Mouse (Mus musculus) bone marrow, adult 2 months (tissue): Measurements from ENCODE around the gene Psap. TPM values are rescaled to one million over a fixed set of nuclear protein-coding genes. Genes with fewer than 3 reads are reported as not detected.
A peak's percentile ranks its signal among the peaks of the same experiment; 100 is the strongest.

Experiments
- H3K27ac ChIP-seq: fragments of 200-500 bp; 2 replicates; pipeline ENCODE4 v1.5.1; 2012; ENCODE audit warnings: low read depth, mild to moderate bottlenecking, control low read depth, inconsistent platforms, low read length; ENCODE audit not compliant: control insufficient read depth, poor library complexity, insufficient read depth
- H3K4me1 ChIP-seq: fragments of 200-500 bp; 2 replicates; pipeline ENCODE4 v1.6.1; 2011; ENCODE audit warnings: low read length; ENCODE audit not compliant: control insufficient read depth, insufficient read depth
- H3K4me3 ChIP-seq: fragments of 200-500 bp; replicated peaks from 2 replicates; pipeline ENCODE3; 2011; ENCODE audit warnings: mild to moderate bottlenecking, low read depth, low read length, control low read depth; ENCODE audit not compliant: control insufficient read depth
- CTCF ChIP-seq: fragments of 200-500 bp; IDR thresholded peaks from 2 replicates; pipeline ENCODE4 v1.5.1; 2011; ENCODE audit warnings: low read length, control low read depth; ENCODE audit not compliant: control insufficient read depth, insufficient read depth
- POLR2A ChIP-seq: fragments of 200-500 bp; IDR thresholded peaks from 2 replicates; pipeline ENCODE4 v1.6.1; 2011; ENCODE audit warnings: low read depth, mild to moderate bottlenecking, control low read depth, low read length, borderline replicate concordance; ENCODE audit not compliant: control insufficient read depth
- WGBS: fragments of 180-500 bp; shearing (Covaris S2); methylation state at CpG from one replicate; pipeline ENCODE4 v1.1.7; 2018; 5-methylcytosine and 5-hydroxymethylcytosine counted together
- polyA plus RNA-seq: library from polyadenylated mRNA; stranded (reverse); fragments of >200 nt; gene quantifications from 2 replicates; pipeline ENCODE4 v1.2.4, GENCODE M21; 2011; ENCODE audit warnings: low replicate concordance; ENCODE audit not compliant: missing spikeins, insufficient read depth, insufficient read length

Gene Psap
- polyA plus RNA-seq, 1 experiment: 453 TPM

GRCm38 (mm10) chr10:60260557-60261294, 16.7 kb upstream of the Psap start:
- no peak for TF ChIP-seq CTCF
- no peak for TF ChIP-seq POLR2A
- H3K27ac ChIP-seq: peak overlapping the region; percentile 85
- no peak overlapping the region for H3K4me3 ChIP-seq
- H3K4me1 ChIP-seq: peaks cover 13% of the 10 kb centered on the region
- 24% methylated on average over 5 of the region's 5 CpGs for WGBS

DNA sequence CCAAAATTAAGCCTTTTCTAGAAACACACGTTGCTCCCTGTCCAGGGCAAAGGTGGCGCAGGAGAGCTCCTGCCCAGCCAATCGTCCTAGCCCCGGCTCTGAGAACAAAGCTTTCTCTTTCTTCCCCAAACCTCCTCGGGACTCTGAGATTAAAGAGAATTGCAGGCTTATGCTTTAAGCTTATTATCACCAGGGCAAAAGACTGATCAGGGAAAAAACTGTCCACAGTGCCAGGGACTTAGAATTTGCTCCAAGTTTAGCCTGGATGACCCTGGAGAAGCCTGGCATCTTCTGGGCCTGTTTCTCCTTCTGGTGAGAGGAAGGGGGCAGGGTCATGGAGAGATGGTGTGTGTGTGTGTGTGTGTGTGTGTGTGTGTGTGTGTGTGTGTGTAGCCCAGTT, 15.9 kb upstream of the Psap start:
- Histone ChIP-seq H3K27ac (peak overlapping the region; percentile 71), H3K4me3 (no peak overlapping the region), H3K4me1 (peaks cover 13% of the 10 kb centered on the region)
- 43% methylated on average over 5 of the region's 5 CpGs for WGBS
- TF ChIP-seq POLR2A (no peak), CTCF (no peak)

GRCm38 (mm10) chr10:60262386-60262785, 15.0 kb upstream of the Psap start:
- Histone ChIP-seq H3K27ac (peak overlapping the region; percentile 28), H3K4me3 (no peak overlapping the region), H3K4me1 (peaks cover 13% of the 10 kb centered on the region)
- WGBS: 2% methylated on average over 3 of the region's 3 CpGs
- TF ChIP-seq CTCF: no peak
- 0 out of 2 replicates have a peak, but pooled peaks have one; percentile 32 for TF ChIP-seq POLR2A

GRCm38 (mm10) chr10:60263351-60263750, 14.1 kb upstream of the Psap start:
- Histone ChIP-seq H3K27ac (peak overlapping the region; percentile 28), H3K4me1 (peaks cover 14% of the 10 kb centered on the region), H3K4me3 (no peak overlapping the region)
- TF ChIP-seq POLR2A: no peak
- no peak for TF ChIP-seq CTCF
- WGBS: 28% methylated on average over 7 of the region's 7 CpGs

DNA sequence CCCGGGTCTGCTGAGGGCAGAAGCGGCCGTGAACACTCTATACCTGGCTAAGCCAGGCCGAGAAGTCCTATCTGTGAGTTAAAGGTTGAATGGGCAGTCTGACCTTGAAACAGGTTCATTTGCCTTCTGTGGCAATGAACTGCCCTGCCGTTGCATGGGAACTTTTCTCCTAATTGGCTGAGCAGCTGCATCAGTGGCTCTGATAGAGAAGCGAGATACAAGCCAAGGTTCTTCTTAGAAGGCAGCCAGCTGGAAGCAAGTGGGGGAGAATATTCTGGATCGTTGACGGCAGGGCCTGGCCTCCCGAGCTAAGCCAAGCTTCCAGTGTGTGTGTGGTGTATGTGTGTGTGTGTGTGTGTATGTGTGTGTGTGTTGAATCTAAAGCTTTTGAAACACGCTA, 12.2 kb upstream of the Psap start:
- no peak overlapping the region for H3K4me3 ChIP-seq
- no peak for TF ChIP-seq CTCF
- no peak for TF ChIP-seq POLR2A
- no peak overlapping the region for H3K27ac ChIP-seq
- WGBS: 86% methylated on average over 10 of the region's 10 CpGs
- H3K4me1 ChIP-seq: peaks cover 16% of the 10 kb centered on the region

GRCm38 (mm10) chr10:60266842-60267401, 10.5 kb upstream of the Psap start:
- WGBS: 85% methylated on average over 8 of the region's 8 CpGs
- no peak overlapping the region for H3K27ac ChIP-seq

DNA sequence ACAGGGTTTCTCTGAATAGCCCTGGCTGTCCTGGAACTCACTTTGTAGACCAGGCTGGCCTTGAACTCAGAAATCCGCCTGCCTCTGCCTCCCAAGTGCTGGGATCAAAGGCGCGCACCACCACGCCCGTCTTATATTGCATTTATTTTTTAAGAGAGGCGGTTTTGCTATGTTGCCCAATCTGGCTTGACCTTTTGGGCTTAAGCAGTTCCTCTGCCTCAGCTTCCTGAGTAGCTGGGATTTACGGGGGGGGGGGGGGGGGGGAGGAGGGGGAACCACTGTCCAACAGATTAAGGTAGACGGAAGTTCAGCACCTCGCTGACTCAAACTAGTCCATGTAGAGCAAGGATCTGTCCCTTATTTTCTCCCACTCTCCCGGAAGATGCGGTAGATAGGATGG, 8.7 kb upstream of the Psap start:
- Histone ChIP-seq H3K4me3 (no peak overlapping the region), H3K27ac (no peak overlapping the region), H3K4me1 (peaks cover 6% of the 10 kb centered on the region)
- TF ChIP-seq CTCF (no peak), POLR2A (no peak)
- WGBS: 35% methylated on average over 11 of the region's 11 CpGs

More at GRCm38 (mm10) chr10:60266842-60267401, 10.5 kb upstream of the Psap start:
- no peak overlapping the region for H3K4me3 ChIP-seq
- peaks cover 13% of the 10 kb centered on the region for H3K4me1 ChIP-seq
- no peak for TF ChIP-seq CTCF
- no peak for TF ChIP-seq POLR2A

DNA sequence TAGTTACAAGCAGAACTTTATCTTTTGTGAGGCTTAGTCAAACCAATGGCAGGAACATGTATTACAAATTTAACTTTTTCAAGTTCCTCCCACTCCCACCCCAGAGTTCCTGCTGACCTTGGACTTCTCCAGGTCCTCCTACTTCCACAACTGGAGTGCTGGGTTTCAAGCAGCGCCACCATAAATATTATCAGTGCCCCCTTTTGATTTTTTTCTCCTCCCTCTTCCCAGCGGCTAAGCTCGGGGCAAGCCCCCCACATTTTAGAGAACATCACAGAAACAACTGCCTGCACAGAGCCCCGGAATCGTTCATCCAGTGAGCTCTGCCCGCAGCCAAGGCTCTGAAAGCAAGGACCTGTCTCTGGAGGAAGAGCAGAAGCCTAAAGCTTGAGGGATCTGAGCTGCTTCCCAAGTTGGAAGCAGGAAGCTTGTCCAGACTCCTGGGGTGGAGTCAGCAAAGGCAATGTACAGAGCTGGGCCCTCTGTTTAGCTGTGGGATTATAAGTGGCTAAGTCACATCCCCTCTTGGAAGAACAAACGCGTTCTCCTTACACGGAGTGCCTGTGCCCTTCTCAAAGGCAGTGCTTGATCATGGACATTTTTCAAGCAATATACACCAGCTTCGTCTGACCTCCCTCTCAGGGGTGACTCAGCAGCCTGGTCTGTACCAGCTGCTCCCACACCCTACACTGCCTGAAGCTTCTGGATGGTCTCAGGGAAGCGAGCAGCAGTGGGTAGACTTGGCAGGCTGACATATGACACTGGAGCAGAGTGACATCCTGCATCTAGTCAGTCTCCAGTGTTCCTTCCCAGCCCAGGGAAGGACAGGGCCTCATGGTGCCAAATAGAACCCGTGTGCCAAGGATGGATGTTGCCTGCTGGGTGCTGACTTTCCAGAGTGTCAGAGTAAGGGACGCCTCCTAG, 8.0 kb upstream of the Psap start:
- TF ChIP-seq POLR2A: no peak
- peaks cover 7% of the 10 kb centered on the region for H3K4me1 ChIP-seq
- 48% methylated on average over 13 of the region's 13 CpGs for WGBS
- no peak overlapping the region for H3K4me3 ChIP-seq
- H3K27ac ChIP-seq: 0 out of 2 replicates have a peak overlapping the region, but pooled peaks have one; percentile 1
